Mouse (Mus musculus): ENCODE measurements around the gene Shisa9.

DNA sequence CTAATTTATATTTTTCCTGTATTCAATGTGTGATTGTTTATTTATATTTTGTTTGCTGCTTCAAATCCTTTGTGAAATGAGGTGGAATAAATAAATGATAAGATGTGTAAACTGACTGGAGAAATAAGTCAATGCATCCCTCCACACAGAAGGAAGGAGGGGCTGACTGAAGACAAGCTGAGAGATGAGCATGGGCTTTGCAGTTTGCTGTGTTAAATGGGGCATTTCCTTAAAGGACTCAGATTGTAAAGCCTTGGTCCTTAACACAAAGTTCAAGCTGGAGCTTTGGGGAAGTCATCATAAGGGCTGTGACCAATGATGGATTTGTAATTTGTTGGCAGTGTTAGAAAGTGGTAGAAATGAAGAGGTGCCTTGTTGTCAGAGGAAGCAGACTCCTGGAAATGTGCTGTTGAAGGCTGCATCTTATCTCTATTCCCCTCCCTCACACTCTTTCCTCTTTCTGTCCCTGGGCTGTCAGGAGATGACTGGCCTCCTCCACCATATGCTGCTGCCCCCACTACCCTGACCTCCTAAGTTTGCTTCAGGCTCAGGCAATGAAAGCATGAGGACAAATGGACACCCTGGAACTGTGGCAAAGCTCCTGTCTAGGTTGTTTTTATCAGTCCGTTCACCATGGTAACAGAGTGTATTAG, 36.3 kb downstream of the Shisa9 start:
- no peak for TF ChIP-seq POLR2A (IDR thresholded peaks at IDR 0.05; ENCODE audit: extremely low read depth, insufficient read depth, low read length)
- TF ChIP-seq CTCF (IDR thresholded peaks at IDR 0.05; ENCODE audit: extremely low read depth, insufficient read depth, low read length): no peak

Measured in cortical plate, adult 2 months (tissue).